Mouse (Mus musculus) heart, postnatal 0 days (tissue): Measurements from ENCODE around the gene Tada1. TPM values are rescaled to one million over a fixed set of nuclear protein-coding genes. Genes with fewer than 3 reads are reported as not detected.

ENCODE experiments used
- ATAC-seq: fragments of 200-750 bp; cut with Nextera tagmentation; 2 replicates; pipeline ENCODE4 v1.8.0; 2017; ENCODE audit warnings: low read depth, moderate number of reproducible peaks, moderate library complexity; ENCODE audit not compliant: insufficient read depth
- DNase-seq: peaks from one replicate; pipeline ENCODE4 v3.0.0-alpha.2; 2016; ENCODE audit warnings: low spot score
- H3K27ac ChIP-seq: fragments of 300-500 bp; sonication (generic); 2 replicates; pipeline ENCODE4 v1.5.1; 2014; ENCODE audit warnings: low read depth, mild to moderate bottlenecking
- H3K27me3 ChIP-seq: fragments of 300-500 bp; sonication (generic); 2 replicates; pipeline ENCODE4 v1.6.1; 2014; ENCODE audit warnings: low read length, mixed read lengths; ENCODE audit not compliant: control insufficient read depth, insufficient read depth
- H3K36me3 ChIP-seq: fragments of 300-500 bp; sonication (generic); replicated peaks from 2 replicates; pipeline ENCODE4 v1.6.1; 2014; ENCODE audit warnings: low read length, mixed read lengths; ENCODE audit not compliant: control insufficient read depth, insufficient read depth
- H3K4me1 ChIP-seq: fragments of 300-500 bp; sonication (generic); 2 replicates; pipeline ENCODE4 v1.6.1; 2014; ENCODE audit warnings: antibody characterized with exemption; ENCODE audit not compliant: control insufficient read depth, insufficient read depth
- H3K4me2 ChIP-seq: fragments of 300-500 bp; sonication (generic); 2 replicates; pipeline ENCODE4 v1.6.1; 2014; ENCODE audit warnings: low read depth, mild to moderate bottlenecking, low read length, moderate library complexity
- H3K4me3 ChIP-seq: fragments of 300-500 bp; sonication (generic); 2 replicates; pipeline ENCODE4 v1.5.1; 2014; ENCODE audit warnings: low read depth, low read length
- H3K9ac ChIP-seq: fragments of 300-500 bp; sonication (generic); replicated peaks from 2 replicates; pipeline ENCODE4 v1.6.1; 2014; ENCODE audit warnings: low read depth, low read length, mixed read lengths
- H3K9me3 ChIP-seq: fragments of 300-500 bp; sonication (generic); replicated peaks from 2 replicates; pipeline ENCODE4 v1.6.1; 2016; ENCODE audit warnings: low read length; ENCODE audit not compliant: control insufficient read depth
- CTCF ChIP-seq: IDR thresholded peaks from 2 replicates; pipeline ENCODE4 v1.5.1; 2016; ENCODE audit warnings: antibody characterized with exemption, control low read depth, low read depth
- EP300 ChIP-seq: IDR thresholded peaks from 2 replicates; pipeline ENCODE4 v1.6.1; 2016; ENCODE audit warnings: antibody characterized with exemption, low read depth
- WGBS: fragments of 180-500 bp; shearing (Covaris S2); extraction: QIAGEN DNeasy Blood & Tissue Kit; methylation state at CpG from one replicate; pipeline ENCODE4 v1.1.7; 2014; 5-methylcytosine and 5-hydroxymethylcytosine counted together
- polyA plus RNA-seq: library from polyadenylated mRNA; unstranded; fragments of >200 nt; fragmentation: Nextera tagmentation; extraction: Ambion mirVana; gene quantifications from 2 replicates; pipeline ENCODE4 v1.2.1, GENCODE M21; 2015
- total RNA-seq: library from RNA; depleted of rRNA; stranded (reverse); fragments of >200 nt; gene quantifications from 2 replicates; pipeline ENCODE4 v1.2.3, GENCODE M21; 2014; ENCODE audit warnings: low replicate concordance

Tada1 gene
- total and polyA plus RNA-seq, 2 experiments from 2014 or later = 22.1 to 26.3 TPM

DNA sequence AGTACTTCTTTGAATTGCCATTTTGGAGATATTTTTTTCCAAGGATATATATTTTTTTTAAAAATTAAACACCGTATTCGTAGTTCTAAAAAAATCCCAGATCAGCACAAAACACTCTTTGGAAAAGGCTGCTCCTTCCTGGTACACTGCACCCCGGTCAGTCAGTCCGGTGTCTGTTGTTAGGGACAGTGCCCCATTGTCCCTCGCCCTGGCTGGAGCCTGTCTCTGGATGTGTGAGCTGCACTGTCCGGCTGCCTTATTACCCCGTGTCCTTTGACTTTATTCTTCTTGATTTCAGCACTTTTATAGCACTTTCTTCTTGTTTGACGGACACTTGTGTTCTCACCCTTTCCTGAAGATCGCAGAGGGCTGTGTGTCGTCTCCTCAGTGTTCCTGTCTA lies 5.7 kb downstream of the Tada1 start:
- Histone ChIP-seq H3K36me3 (peaks cover 71% of the 10 kb centered on the region), H3K9me3 (no peaks in the 10 kb centered on the region), H3K4me2 (no peak overlapping the region), H3K4me1 (peaks cover 11% of the 10 kb centered on the region; the same call in 1 of the 2 replicates), H3K9ac (no peak overlapping the region), H3K27me3 (no peaks in the 10 kb centered on the region), H3K4me3 (no peak overlapping the region), H3K27ac (no peak overlapping the region)
- ATAC-seq = no peak
- no peak for DNase-seq
- 95% methylated on average over 10 of the region's 10 CpGs for WGBS
- no peak for TF ChIP-seq CTCF
- no peak for TF ChIP-seq EP300

DNA sequence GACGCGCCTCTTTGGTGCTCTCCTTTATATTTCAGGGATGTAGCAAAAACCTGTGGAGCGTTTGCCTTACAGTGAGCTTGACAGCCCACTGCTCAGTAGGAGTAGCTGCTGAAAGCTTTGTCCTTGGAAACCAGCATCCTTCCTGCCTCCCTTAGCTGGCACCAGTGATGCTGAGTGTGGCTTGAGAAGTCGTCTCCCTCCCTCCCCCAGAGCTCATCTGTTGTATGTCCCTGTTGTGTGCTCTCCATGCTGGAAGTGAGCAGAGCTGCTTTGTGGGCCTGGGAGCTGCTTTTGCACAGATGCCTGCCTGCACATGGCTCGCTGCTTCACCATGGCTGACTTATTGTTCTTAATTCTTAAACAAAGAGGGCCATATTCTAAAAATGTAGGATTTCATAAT lies 6.5 kb downstream of the Tada1 start:
- Histone ChIP-seq H3K27me3 (no peaks in the 10 kb centered on the region), H3K4me1 (peaks cover 10% of the 10 kb centered on the region; the same call in 1 of the 2 replicates), H3K27ac (no peak overlapping the region), H3K9me3 (no peaks in the 10 kb centered on the region), H3K9ac (no peak overlapping the region), H3K4me2 (no peak overlapping the region), H3K36me3 (peaks cover 79% of the 10 kb centered on the region), H3K4me3 (no peak overlapping the region)
- TF ChIP-seq EP300 = no peak
- no peak for TF ChIP-seq CTCF
- DNase-seq (no peak), ATAC-seq (no peak)
- 74% methylated on average over 5 of the region's 5 CpGs for WGBS

DNA sequence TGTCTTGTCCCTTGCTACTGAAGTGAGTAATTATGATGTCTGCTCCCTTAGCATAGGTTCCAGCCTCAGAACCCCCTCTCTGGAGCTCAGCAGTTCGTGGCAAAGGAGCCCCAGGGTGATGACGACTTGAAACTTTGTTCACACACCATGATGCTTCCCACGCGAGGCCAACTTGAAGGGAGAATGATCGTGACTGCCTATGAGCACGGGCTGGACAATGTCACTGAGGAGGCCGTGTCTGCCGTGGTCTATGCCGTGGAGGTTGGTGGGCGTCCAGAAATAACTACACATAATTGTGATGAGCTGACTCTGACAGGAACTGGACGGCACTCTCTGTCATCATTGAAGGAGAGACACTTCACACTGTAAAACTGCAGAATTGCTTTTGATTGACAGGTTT lies 9.6 kb downstream of the Tada1 start:
- Histone ChIP-seq H3K36me3 (peaks cover 95% of the 10 kb centered on the region), H3K4me2 (no peak overlapping the region), H3K9me3 (no peaks in the 10 kb centered on the region), H3K27ac (no peak overlapping the region), H3K4me3 (no peak overlapping the region), H3K9ac (no peak overlapping the region), H3K27me3 (no peaks in the 10 kb centered on the region), H3K4me1 (no peaks in the 10 kb centered on the region)
- 41% methylated on average over 11 of the region's 11 CpGs for WGBS
- DNase-seq (no peak), ATAC-seq (peak; percentile 47; the same call in 1 of the 2 replicates)
- TF ChIP-seq CTCF (no peak), EP300 (no peak)

DNA sequence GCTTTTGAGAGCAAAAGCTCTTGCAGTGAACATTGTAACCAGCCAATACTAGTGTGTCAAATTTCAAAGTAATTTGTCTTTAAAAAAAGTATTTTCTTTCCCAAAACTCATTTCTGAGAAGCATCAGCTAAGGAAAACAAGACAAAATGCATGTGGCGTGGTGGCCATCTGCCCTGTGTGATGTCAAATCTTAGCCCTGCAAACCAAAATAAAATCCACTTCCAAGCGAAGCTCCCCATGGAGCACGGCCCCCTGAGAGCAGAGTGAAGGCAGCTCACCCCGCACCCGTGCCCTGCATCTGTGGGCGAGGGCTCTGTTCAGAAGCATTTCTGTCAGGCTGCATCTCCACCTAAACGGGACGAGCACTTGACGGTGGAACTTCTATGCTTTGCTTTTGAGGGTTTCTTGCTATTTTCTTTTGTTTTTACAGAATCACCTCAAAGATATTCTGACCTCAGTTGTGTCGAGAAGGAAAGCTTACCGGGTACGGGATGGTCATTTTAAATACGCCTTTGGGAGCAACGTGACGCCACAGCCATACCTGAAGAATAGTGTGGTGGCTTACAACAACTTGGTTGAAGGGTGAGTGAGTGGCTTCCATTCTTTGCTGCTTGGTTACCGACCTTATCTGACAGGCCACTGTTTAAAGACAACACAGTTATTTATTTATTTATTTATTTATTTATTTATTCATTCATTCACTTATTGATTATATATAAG lies 10.7 kb downstream of the Tada1 start:
- Histone ChIP-seq H3K36me3 (peaks cover 94% of the 10 kb centered on the region), H3K4me1 (no peaks in the 10 kb centered on the region), H3K4me3 (no peak overlapping the region), H3K27me3 (no peaks in the 10 kb centered on the region), H3K27ac (no peak overlapping the region), H3K9ac (no peak overlapping the region), H3K4me2 (no peak overlapping the region), H3K9me3 (no peaks in the 10 kb centered on the region)
- DNase-seq = no peak
- 92% methylated on average over 16 of the region's 16 CpGs for WGBS
- ATAC-seq = no peak
- TF ChIP-seq CTCF (no peak), EP300 (no peak)

DNA sequence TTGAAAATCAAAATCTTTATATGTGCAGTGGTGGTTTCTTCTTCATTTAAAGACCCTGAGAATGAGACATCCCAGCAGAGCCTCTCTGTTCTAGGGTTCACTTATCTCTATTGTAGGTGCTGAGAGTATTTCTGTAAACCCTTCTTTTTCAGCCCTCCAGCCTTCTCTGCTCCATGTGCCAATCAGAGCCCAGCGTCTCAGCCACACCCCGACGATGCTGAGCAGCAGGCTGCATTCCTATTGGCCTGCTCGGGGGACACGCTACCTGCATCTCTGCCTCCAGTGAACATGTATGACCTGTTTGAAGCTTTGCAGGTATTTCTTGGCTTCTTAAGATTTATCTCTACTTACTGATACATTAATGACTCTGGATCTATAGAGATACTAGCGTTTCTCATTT lies 12.8 kb downstream of the Tada1 start:
- no peak for DNase-seq
- Histone ChIP-seq H3K9me3 (no peaks in the 10 kb centered on the region), H3K9ac (no peak overlapping the region), H3K36me3 (peaks cover 87% of the 10 kb centered on the region), H3K4me1 (no peaks in the 10 kb centered on the region), H3K27ac (no peak overlapping the region), H3K27me3 (no peaks in the 10 kb centered on the region), H3K4me3 (no peak overlapping the region), H3K4me2 (no peak overlapping the region)
- 88% methylated on average over 6 of the region's 6 CpGs for WGBS
- ATAC-seq = no peak
- TF ChIP-seq EP300 (no peak), CTCF (no peak)

DNA sequence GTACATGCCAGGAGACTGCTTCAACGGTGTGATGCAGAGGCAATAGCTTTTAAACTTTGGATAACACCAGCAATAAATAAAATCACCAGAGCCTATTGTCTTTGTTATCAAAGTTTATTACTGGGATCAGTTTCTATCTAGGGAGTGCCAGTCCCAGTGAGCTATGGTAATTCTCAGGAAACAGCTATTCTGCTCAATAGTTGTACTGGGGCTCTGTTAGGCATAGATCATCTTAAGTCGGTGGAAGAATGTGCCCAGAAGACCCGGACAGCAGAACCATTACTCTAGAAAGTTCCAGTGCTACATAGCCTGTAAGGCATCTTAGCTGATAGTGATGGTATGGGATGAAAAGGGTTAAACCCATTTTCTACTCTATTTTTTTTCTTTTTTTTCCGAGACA lies 15.9 kb downstream of the Tada1 start:
- H3K27ac ChIP-seq = no peak overlapping the region
- WGBS = 73% methylated on average over 4 of the region's 4 CpGs
- no peaks in the 10 kb centered on the region for H3K9me3 ChIP-seq
- DNase-seq (no peak), ATAC-seq (no peak)
- H3K36me3 ChIP-seq = peaks cover 88% of the 10 kb centered on the region
- H3K4me3 ChIP-seq = no peak overlapping the region
- no peaks in the 10 kb centered on the region for H3K27me3 ChIP-seq
- TF ChIP-seq CTCF (no peak), EP300 (no peak)
- H3K9ac ChIP-seq = no peak overlapping the region
- no peak overlapping the region for H3K4me2 ChIP-seq
- H3K4me1 ChIP-seq = no peaks in the 10 kb centered on the region
